Mouse (Mus musculus): ENCODE measurements around the gene Nr1h2.

Gene Nr1h2

GRCm38 (mm10) chr7:44584921-44585320, 31.2 kb upstream of the Nr1h2 start:
- no peak for DNase-seq

GRCm38 (mm10) chr7:44584265-44584804, 30.6 kb upstream of the Nr1h2 start:
- no peak for DNase-seq

GRCm38 (mm10) chr7:44583146-44583545, 29.4 kb upstream of the Nr1h2 start:
- no peak for DNase-seq

- DNase-seq = no peak
Observed at GRCm38 (mm10) chr7:44582709-44583108, 29.0 kb upstream of the Nr1h2 start.

- no peak for DNase-seq
Observed at GRCm38 (mm10) chr7:44581637-44582036, 27.9 kb upstream of the Nr1h2 start.

- DNase-seq = no peak
Observed at GRCm38 (mm10) chr7:44576333-44576844, 22.6 kb upstream of the Nr1h2 start.

GRCm38 (mm10) chr7:44572956-44573484, 19.3 kb upstream of the Nr1h2 start:
- DNase-seq = no peak

- DNase-seq = peak; percentile 91
Observed at GRCm38 (mm10) chr7:44572213-44572701, 18.5 kb upstream of the Nr1h2 start, which contains the start of gene Napsa. Napsa (plus strand) TSS chr7:44572380.

GRCm38 (mm10) chr7:44571811-44572210, 18.1 kb upstream of the Nr1h2 start:
- no peak for DNase-seq

- DNase-seq = peak in 1 of 2 experiments; percentile 41
Observed at GRCm38 (mm10) chr7:44570989-44571388, 17.2 kb upstream of the Nr1h2 start.

- DNase-seq = peak; percentile 65 to 66
Observed at GRCm38 (mm10) chr7:44568803-44569202, 15.1 kb upstream of the Nr1h2 start.

- no peak for DNase-seq
Observed at GRCm38 (mm10) chr7:44565414-44565813, 11.7 kb upstream of the Nr1h2 start.

GRCm38 (mm10) chr7:44564486-44564885, 10.7 kb upstream of the Nr1h2 start:
- no peak for DNase-seq

GRCm38 (mm10) chr7:44563284-44563683, 9.5 kb upstream of the Nr1h2 start:
- no peak for DNase-seq

- DNase-seq = peak; percentile 89 to 91
Observed at GRCm38 (mm10) chr7:44560435-44561400, 7.0 kb upstream of the Nr1h2 start.

- DNase-seq = no peak
Observed at GRCm38 (mm10) chr7:44557629-44558028, 3.9 kb upstream of the Nr1h2 start.

- DNase-seq = peak; percentile 94 to 95
Observed at GRCm38 (mm10) chr7:44553196-44553764, 471 bp downstream of the Nr1h2 start.

GRCm38 (mm10) chr7:44552141-44552908, 1.4 kb downstream of the Nr1h2 start:
- DNase-seq = no peak

GRCm38 (mm10) chr7:44551731-44552130, 2.0 kb downstream of the Nr1h2 start:
- no peak for DNase-seq

GRCm38 (mm10) chr7:44551301-44551700, 2.5 kb downstream of the Nr1h2 start:
- no peak for DNase-seq

GRCm38 (mm10) chr7:44550409-44550678, 3.4 kb downstream of the Nr1h2 start:
- no peak for DNase-seq

- DNase-seq = no peak
Observed at GRCm38 (mm10) chr7:44549621-44550408, 3.9 kb downstream of the Nr1h2 start.

All from B cell, adult 2 months (primary cell).